Mouse (Mus musculus): Measurements from ENCODE around the gene Hist1h4d. TPM values are rescaled to one million over a fixed set of nuclear protein-coding genes. Genes with fewer than 3 reads are reported as not detected.

The Hist1h4d gene
- polyA plus RNA-seq, 2 experiments from 2014 or later: 12.4 to 29.7 TPM

Other genes with a start within 250 kb of the Hist1h4d start
- gene Zfp322a, start 212.4 kb upstream of the Hist1h4d start, polyA plus RNA-seq (2017; shearing (Covaris generic)): 10 to 100 TPM; 17.0 to 20.0 TPM
- 10 to 100 TPM in 1 of 2 experiments, 1 to 10 TPM in 1; 9.8 to 10.9 TPM for gene Abt1, start 157.7 kb upstream of the Hist1h4d start, polyA plus RNA-seq (2017; shearing (Covaris generic))
- gene Btn1a1, start 115.7 kb upstream of the Hist1h4d start, polyA plus RNA-seq (2017; shearing (Covaris generic)): 1 to 10 TPM in 1 of 2 experiments, under 1 TPM in 1; 0.16 to 2.6 TPM
- gene Btn2a2, start 92.7 kb upstream of the Hist1h4d start, polyA plus RNA-seq (2017; shearing (Covaris generic)): under 1 TPM in 1 of 2 experiments, not detected in 1; 0.17 TPM
- 10 to 100 TPM in 1 of 2 experiments, 1 to 10 TPM in 1; 7.1 to 14.6 TPM for gene Hist1h4h, start 50.5 kb upstream of the Hist1h4d start, polyA plus RNA-seq (2017; shearing (Covaris generic))
- gene Hist1h2af, start 47.7 kb upstream of the Hist1h4d start, polyA plus RNA-seq (2017; shearing (Covaris generic)): not detected
- gene Hist1h3g, start 46.2 kb upstream of the Hist1h4d start, polyA plus RNA-seq (2017; shearing (Covaris generic)): not detected
- 1 to 10 TPM in 1 of 2 experiments, under 1 TPM in 1; 0.52 to 5.2 TPM for gene Hist1h2bh, start 38.2 kb upstream of the Hist1h4d start, polyA plus RNA-seq (2017; shearing (Covaris generic))
- 1 to 10 TPM; 1.3 to 3.2 TPM for gene Hist1h3f, start 37.5 kb upstream of the Hist1h4d start, polyA plus RNA-seq (2017; shearing (Covaris generic))
- 1 to 10 TPM in 1 of 2 experiments, not detected in 1; 1.4 TPM for gene Hist1h4f, start 29.9 kb upstream of the Hist1h4d start, polyA plus RNA-seq (2017; shearing (Covaris generic))
- 1 to 10 TPM in 1 of 2 experiments, under 1 TPM in 1; 0.99 to 2.4 TPM for gene Hist1h1d, start 28.3 kb upstream of the Hist1h4d start, polyA plus RNA-seq (2017; shearing (Covaris generic))
- gene Hist1h3e, start 19.2 kb upstream of the Hist1h4d start, polyA plus RNA-seq (2017; shearing (Covaris generic)): 1 to 10 TPM; 3.2 to 8.8 TPM
- gene Hist1h2ae, start 10.4 kb upstream of the Hist1h4d start, polyA plus RNA-seq (2017; shearing (Covaris generic)): 1 to 10 TPM; 4.5 to 6.5 TPM
- 10 to 100 TPM in 1 of 2 experiments, 1 to 10 TPM in 1; 7.3 to 11.3 TPM for gene Hist1h2bg, start 10.2 kb upstream of the Hist1h4d start, polyA plus RNA-seq (2017; shearing (Covaris generic))
- gene Hist1h2bf, start 7.4 kb upstream of the Hist1h4d start, polyA plus RNA-seq (2017; shearing (Covaris generic)): 1 to 10 TPM in 1 of 2 experiments, not detected in 1; 1.5 TPM
- under 1 TPM in 1 of 2 experiments, not detected in 1; 0.35 TPM for gene Hist1h2ad, start 7.2 kb upstream of the Hist1h4d start, polyA plus RNA-seq (2017; shearing (Covaris generic))
- under 1 TPM in 1 of 2 experiments, not detected in 1; 0.23 TPM for gene Hist1h3d, start 5.8 kb upstream of the Hist1h4d start, polyA plus RNA-seq (2017; shearing (Covaris generic))
- 1 to 10 TPM; 2.7 to 2.9 TPM for gene Hist1h2be, start 39.5 kb downstream of the Hist1h4d start, polyA plus RNA-seq (2017; shearing (Covaris generic))
- gene Hist1h1e, start 41.0 kb downstream of the Hist1h4d start, polyA plus RNA-seq (2017; shearing (Covaris generic)): 10 to 100 TPM; 13.4 to 19.2 TPM
- 1 to 10 TPM; 2.2 to 4.6 TPM for gene Hist1h2ac, start 102.3 kb downstream of the Hist1h4d start, polyA plus RNA-seq (2017; shearing (Covaris generic))
- gene Hist1h2bc, start 102.6 kb downstream of the Hist1h4d start, polyA plus RNA-seq (2017; shearing (Covaris generic)): 1 to 10 TPM; 6.3 to 8.3 TPM
- gene Hist1h1t, start 114.2 kb downstream of the Hist1h4d start, polyA plus RNA-seq (2017; shearing (Covaris generic)): under 1 TPM in 1 of 2 experiments, not detected in 1; 0.53 TPM
- 10 to 100 TPM in 1 of 2 experiments, 1 to 10 TPM in 1; 4.3 to 11.5 TPM for gene Hist1h4c, start 116.9 kb downstream of the Hist1h4d start, polyA plus RNA-seq (2017; shearing (Covaris generic))
- gene Hfe, start 129.3 kb downstream of the Hist1h4d start, polyA plus RNA-seq (2017; shearing (Covaris generic)): under 1 TPM; 0.75 to 0.92 TPM
- 10 to 100 TPM; 25.5 to 40.4 TPM for gene Hist1h1c, start 157.2 kb downstream of the Hist1h4d start, polyA plus RNA-seq (2017; shearing (Covaris generic))
- not detected for gene Hist1h3c, start 164.0 kb downstream of the Hist1h4d start, polyA plus RNA-seq (2017; shearing (Covaris generic))
- gene Hist1h2bb, start 165.1 kb downstream of the Hist1h4d start, polyA plus RNA-seq (2017; shearing (Covaris generic)): under 1 TPM in 1 of 2 experiments, not detected in 1; 0.80 TPM
- 1 to 10 TPM in 1 of 2 experiments, under 1 TPM in 1; 0.42 to 2.0 TPM for gene Hist1h2ab, start 169.5 kb downstream of the Hist1h4d start, polyA plus RNA-seq (2017; shearing (Covaris generic))
- gene Hist1h3b, start 170.7 kb downstream of the Hist1h4d start, polyA plus RNA-seq (2017; shearing (Covaris generic)): not detected
- gene Hist1h4b, start 175.4 kb downstream of the Hist1h4d start, polyA plus RNA-seq (2017; shearing (Covaris generic)): 1 to 10 TPM; 6.9 to 9.9 TPM
- not detected for gene Hist1h4a, start 179.6 kb downstream of the Hist1h4d start, polyA plus RNA-seq (2017; shearing (Covaris generic))
- 10 to 100 TPM in 1 of 2 experiments, 1 to 10 TPM in 1; 5.0 to 15.8 TPM for gene Hist1h3a, start 180.8 kb downstream of the Hist1h4d start, polyA plus RNA-seq (2017; shearing (Covaris generic))
- 1 to 10 TPM; 1.0 to 1.6 TPM for gene Hist1h1a, start 182.1 kb downstream of the Hist1h4d start, polyA plus RNA-seq (2017; shearing (Covaris generic))
- under 1 TPM; 0.07 to 0.47 TPM for gene Trim38, start 188.3 kb downstream of the Hist1h4d start, polyA plus RNA-seq (2017; shearing (Covaris generic))
- under 1 TPM; 0.04 to 0.13 TPM for gene Slc17a2, start 225.4 kb downstream of the Hist1h4d start, polyA plus RNA-seq (2017; shearing (Covaris generic))